Mouse (Mus musculus) megakaryocyte, embryonic 14.5 days (primary cell): Measurements from ENCODE around the gene Aqp2.

Experiments
- FLI1 ChIP-seq: IDR thresholded peaks from 2 replicates; pipeline ENCODE4 v1.6.1; 2012; ENCODE audit warnings: low read length, inconsistent platforms, mixed read lengths
- GATA1 ChIP-seq: IDR thresholded peaks from 3 replicates; pipeline ENCODE4 v1.6.1; 2012; ENCODE audit warnings: mixed read lengths, low read length, inconsistent platforms, borderline replicate concordance

DNA sequence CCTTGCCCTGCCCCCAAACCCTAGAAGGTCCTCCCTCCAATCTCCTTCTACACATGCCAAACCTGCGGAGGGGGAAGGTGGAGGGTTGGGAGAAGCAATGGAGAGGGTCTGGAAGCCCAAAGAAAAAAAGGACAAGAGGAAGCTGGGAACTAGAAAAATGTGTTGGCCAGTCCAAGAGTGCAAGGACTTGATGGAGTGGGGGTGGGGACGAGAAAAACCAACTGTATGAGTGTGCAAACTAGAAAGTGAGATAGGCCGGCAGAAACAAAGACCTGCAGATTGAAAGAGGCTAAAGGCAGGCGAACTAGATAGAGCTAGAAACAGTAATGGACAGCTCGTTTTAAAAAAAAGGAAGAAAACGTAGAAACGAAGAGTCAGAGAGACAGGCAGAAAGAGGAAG lies 10.8 kb downstream of the Aqp2 start:
- TF ChIP-seq GATA1 (no peak), FLI1 (no peak)
